Mouse (Mus musculus) right cerebral cortex, postnatal 25 days (tissue): ENCODE measurements around the gene Gse1.
A peak's percentile ranks its signal among the peaks of the same experiment; 100 is the strongest.

Experiments used
- DNase-seq: peaks from one replicate; pipeline ENCODE4 v3.0.0; 2022

The Gse1 gene

GRCm38 (mm10) chr8:120213229-120213628 is 15.0 kb upstream of the Gse1 start:
- DNase-seq = no peak

GRCm38 (mm10) chr8:120213939-120214338 is 14.3 kb upstream of the Gse1 start:
- no peak for DNase-seq

GRCm38 (mm10) chr8:120215416-120216141 is 12.7 kb upstream of the Gse1 start:
- DNase-seq = no peak

DNA sequence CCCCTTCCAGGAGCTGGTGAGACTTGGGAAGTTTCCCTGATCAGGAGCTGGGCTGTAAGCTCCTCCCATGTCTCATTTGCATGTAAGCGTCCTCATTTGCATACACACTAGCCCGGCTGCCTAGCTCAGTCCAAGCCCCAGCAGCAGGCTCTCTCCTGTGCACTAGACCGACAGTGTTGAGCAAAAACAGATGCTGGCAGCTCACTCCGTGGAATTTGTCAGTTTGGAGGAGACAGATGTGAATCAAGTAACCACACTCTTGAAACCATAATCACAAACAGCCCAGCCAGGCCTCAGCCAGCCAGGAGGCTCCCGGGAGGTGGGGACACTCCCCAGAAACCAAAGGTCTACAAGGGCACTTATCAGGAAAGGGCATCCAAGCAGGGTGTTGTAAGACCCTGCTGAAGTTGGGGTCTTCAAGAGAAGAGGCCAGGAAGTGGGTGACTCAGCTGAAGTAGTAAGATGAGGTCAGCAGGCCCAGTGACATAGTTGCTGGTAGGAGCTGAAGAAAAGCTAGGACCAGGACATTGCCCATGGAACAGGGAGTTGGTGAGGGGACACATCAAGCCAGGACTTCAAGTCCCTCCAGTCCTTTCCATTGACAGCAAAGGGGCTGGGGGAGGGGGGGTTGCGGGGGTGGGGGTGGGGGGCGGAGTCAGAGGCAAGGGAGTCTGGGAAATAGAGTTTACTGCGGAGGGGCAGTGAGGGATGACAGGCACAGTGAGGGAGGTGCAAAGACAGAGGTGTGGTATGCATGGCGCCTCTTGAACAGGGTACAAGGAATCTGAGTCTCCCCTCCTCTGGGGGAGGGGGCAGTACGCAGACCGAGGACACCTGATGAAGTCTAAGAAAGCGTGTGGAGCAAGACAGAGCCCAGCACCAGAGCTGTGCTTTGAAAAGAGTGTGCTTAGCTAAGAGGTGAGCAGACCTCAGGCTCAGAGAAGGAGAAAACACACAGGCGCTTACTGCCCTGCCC is 11.1 kb upstream of the Gse1 start:
- DNase-seq = no peak

DNA sequence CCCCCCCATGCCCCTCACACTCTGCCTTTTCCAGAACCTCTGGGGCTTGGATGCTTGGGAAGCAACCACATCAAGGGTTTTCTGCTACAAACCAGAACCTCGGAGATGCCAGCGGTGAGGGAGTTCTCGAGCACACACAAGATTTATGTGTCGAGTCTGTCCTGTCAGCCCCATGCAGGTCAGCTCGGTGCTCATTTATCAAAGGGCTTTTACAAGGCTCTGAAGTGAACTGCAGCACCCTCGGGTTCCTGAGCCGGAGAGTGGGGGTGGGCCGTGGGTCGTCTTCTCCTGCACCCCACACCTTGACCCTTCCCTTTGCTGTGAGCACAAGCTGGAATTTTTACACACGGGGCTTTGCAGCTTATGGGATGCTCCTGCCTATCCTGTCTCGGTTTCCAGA is 5.7 kb upstream of the Gse1 start:
- DNase-seq = no peak

DNA sequence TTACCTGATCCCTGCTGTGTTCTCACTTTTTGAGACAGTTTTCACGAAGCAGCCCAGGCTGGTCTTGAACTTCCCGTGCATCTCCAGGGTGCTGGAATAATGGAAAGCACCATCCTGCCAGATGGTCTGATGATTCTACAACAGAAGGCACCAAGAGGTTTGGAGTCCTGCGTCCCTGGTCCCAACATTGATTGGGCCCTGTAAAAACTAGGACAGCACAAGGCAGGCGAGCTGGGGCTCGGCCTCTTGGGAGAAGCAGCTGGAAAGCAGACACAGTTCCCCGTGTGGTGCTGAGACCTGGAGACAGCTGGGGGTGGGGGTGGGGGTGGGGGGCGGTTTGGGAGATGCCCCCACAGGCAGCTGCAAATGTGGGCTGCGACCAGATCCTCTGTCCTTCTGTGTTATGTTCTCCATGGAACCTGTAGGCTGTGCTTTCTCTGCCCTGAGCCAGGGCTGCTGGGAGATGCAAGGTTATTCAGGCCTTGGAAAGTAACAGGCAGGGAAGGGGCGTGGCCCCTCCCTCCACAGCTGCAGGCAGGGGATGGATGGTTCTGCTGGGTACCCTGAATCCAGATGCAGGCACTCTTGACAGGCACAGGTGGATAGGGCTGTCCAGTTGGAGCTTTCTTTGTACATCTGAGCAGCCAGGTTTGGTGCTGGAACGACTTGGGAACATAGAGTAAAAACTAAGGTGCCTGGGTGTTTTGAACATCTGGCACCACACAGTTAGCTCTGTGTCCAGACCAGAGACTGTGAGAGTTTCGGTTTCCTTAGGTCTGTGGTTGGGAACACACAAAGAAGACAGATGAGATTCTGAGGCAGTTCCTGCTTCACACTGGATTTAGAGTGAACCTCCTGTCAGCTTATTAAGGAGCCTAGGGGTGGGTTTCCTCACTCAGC is 3.5 kb upstream of the Gse1 start:
- DNase-seq = no peak

DNA sequence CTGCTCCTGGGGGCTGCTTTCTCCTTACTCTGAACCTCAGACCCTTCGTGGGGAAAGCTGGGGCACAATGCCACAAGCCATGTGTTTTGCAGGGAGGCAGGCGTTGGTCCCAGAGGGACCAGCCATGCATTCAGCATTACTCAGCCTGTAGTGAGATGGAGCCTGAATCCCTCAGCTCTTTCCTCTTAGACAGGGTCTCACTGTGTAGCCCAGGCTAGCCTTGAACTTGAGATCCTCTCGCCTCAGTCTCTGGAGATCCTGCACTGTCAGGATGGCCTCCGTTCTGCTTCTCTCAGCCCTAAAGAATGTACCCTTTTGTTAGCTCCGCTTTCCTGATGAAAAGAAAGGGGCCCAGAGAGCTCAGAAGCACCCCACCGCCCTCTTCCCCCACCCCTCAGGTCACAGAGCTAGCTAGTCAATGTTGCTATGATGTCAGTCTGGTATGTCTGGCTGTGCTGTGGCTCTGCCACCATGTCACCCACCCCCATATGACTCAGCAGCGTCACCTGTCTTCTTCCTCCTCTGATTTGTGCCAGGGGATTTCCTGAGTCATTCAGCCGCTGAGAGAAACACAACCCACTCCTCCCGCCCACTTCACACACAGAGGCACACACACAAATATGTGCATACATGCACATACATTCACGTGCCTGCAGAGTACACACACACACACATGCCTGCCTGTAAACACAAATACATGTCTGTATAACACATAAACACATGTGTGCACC is 2.7 kb upstream of the Gse1 start:
- peak; percentile 78 for DNase-seq

DNA sequence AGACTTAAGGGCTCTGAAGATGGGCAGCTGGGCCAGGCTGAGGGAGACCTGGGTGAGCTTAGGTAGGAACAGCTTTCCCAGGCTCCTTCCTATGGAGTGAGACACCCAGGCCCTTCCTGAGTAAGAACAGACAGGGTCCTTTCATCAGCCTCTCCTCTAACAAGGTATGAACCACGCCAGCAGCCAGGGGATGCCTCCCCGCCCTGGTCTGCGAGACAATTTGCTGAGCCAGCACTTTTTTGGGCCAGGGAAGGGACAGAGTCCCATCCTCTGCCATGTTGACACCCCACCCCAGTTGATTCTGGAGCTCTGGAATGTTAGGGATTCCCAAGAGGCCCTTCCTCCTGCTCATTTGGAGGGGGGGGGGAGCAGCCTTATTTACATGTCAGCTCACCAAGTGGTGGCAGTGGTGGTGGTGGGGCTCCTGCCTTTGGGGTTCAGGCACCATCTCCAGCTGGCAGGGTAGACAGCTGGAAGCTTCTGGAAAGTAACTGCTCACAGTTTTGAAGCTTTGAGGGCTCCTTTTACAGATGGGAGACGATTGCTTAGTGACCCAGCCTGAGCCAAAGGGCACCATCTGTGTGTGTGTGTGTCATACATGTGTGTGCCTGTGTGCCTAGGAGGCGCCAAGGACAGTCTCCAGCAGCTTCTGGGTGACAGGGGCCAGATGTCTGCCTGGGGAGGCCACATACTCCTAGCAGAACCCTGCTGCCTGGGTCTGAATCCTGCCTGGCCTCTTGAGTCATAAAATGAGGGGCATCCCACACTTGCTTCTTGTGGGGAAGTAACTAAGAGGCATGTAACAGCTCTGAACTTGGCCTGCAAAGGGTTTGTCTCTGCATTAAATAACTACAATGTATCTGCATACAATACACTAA is 1.3 kb upstream of the Gse1 start:
- DNase-seq = no peak

DNA sequence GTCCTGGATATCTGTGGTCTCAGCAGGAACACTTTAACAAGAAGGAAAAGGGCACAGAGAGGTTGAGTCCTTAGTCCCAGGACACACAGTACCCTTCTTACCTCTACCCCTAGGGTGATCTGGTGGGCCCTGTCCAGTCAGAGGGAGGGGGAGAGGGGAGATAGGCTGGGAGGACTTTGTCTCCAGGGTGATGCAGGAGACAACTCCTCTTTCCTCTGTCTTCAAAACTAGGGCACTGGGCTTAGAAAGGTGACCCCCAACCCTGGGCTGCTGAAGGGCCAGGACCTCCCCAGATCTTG is 729 bp upstream of the Gse1 start:
- no peak for DNase-seq

- peak; percentile 66 for DNase-seq
These were observed 721 bp downstream of the Gse1 start for GRCm38 (mm10) chr8:120228781-120229573.

GRCm38 (mm10) chr8:120229574-120229916 is 1.3 kb downstream of the Gse1 start:
- peak; percentile 28 for DNase-seq

DNA sequence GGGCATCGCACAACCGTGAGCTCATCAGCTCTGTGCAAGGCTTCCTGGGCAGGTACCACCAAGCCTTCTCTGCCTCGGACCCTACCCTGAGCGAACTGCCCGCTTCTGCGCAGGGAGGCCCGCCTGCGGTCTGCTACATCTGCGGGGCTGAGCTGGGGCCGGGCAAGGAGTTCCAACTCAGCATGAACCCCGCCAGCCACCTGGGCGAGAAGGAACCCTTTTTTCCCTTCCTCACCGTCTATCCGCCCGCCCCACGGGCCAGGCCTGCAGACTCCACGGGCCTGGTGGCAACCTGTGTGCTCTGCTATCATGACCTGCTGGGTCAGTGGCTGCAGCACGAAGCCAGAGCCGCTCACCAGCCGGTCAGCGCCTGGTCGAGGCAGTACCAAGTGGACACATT is 1.8 kb downstream of the Gse1 start:
- DNase-seq = no peak

- no peak for DNase-seq
These were observed 2.7 kb downstream of the Gse1 start for GRCm38 (mm10) chr8:120230715-120231614.

GRCm38 (mm10) chr8:120231870-120232269 is 3.6 kb downstream of the Gse1 start:
- DNase-seq = no peak

DNA sequence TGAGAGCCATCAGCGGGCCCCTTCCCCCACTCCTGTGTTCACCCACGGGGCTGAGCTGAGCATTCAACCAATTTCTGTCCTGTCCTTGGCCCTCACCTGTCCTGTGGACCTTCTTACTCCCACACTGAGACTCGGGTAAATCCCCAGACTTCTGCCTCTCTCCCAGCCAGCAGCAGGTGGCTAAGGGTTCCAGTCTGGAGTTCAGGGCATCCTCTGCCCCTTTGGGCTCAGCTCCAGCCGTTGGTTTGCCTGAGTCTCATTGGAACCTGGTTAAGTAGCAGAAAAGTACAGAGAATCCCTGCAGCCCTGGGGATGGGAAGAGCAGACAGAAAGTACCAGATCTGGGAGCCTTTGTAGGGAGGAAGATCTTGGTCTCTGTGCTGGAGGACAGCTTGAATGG is 4.1 kb downstream of the Gse1 start:
- no peak for DNase-seq

DNA sequence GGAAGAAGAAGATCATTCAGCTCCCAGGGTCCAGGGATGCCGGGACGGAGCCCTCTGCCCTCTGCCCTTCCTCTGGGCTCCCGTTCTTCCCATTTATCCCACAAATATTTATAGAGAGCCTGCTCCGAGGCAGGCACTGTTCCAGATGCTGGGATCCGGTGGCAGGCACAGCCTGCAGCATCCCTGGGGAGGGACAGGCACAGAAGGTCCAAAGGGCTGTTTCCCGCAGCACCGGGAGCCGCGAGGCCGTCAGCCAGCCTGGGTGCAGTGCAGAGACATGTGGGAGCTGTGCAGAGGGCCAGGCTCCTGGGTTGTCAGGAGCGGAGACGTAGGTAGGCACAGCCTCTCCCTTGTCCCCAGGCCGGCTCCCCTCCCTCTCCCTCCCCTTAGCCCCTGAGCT is 4.7 kb downstream of the Gse1 start:
- DNase-seq = peak; percentile 10

DNA sequence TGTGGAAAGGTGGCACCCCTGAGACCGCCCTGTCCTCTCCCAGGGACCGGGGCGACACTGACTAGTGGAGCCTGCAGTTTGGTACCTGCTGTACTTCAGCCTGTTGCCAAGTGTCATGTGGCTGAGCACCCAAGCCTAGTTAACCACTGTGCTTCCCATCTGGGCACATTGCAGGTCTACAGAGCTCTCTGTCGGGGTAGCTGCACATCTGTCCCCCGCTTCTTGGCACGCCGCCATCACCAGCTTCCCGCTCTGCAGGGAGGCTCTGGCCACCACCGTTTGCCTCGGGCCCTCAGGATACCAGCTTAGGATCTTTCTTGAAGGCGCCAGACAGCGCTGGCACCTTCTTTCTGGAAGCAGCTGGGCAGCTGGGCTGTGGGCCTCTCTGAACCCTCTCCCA is 6.2 kb downstream of the Gse1 start:
- no peak for DNase-seq

GRCm38 (mm10) chr8:120234866-120235265 is 6.6 kb downstream of the Gse1 start:
- DNase-seq = peak; percentile 28

DNA sequence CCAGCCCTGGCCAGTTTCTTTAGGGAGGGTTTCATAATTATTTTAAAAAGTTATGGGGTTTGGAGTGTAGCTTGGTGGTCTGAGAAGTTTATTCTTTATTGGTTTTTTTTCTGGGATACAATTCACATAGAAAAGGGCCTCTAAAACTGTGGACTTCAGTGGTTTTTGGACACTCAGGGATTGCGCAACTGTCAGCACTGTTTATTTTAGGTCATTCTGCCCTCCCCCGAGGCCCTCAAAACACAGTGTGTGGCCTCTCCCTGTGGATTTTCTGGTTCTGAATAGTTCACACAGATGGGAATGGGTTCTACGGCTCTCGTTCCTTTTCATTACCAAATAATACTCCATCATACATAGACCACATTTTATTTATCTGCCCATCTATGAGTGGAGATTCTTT is 15.0 kb downstream of the Gse1 start:
- no peak for DNase-seq
